Mouse (Mus musculus) left cerebral cortex, adult 8-10 months (tissue): ENCODE measurements at regions not wholly inside any gene's neighbourhood (a gene's known extent, or its start where the extent isn't known, plus 50 kb on each side); places are given as distances from the start of the nearest gene placed in this dataset.
A peak's percentile ranks its signal among the peaks of the same experiment; 100 is the strongest.

Experiments
- DNase-seq, 2 experiments: peaks; one replicate each; pipeline ENCODE4 v3.0.0; 2022; ENCODE audit warnings: low spot score in 2 of 2

DNA sequence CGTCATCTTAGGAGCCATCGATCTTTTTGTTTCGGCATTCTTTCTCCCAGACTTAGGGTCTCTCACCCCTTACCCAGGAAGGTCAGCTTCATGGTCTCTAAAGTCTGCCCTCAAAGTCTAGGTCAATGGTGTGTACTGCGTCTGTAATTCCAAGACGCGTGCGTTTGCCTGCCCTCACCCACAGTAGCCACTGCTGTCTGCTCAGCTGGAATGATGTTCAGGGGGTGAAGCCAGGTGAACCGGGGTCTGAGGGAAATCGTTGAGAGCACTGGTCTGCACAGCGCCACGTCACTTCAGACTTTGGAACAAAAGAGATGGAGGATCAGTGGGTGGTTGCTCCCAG is 244.2 kb downstream of the Ndfip2 start:
- no peak for DNase-seq

GRCm38 (mm10) chr14:105501792-105502632 is 243.6 kb downstream of the Ndfip2 start:
- DNase-seq = no peak

GRCm38 (mm10) chr14:105500966-105501741 is 242.8 kb downstream of the Ndfip2 start:
- no peak for DNase-seq

DNA sequence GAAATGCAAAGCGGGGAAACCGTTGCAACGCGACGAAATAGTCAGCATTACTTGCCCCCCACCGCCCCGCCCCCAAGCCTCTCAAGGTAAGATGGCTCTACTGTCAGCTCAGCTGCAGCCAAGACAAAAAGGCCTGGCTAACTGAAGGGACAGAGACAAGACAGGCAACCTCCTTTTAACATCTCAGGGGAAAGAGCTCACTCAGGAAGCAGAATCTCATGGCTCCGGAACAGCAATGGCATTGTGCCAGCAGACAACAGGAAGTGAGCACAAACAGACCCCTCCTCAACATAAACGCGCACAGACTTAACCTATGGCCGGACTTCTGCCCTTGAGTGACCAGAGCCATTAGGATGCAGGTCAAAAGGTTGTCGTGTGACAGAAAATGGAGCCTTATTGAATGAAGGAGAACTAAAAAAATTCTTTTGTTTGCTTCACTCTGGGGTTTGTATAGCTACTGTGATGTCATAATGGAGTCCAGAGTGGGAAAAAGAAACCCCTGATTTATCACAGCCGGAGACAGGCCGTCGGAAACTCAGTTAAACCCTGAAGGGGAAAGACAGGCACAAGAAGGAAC is 241.0 kb downstream of the Ndfip2 start:
- no peak for DNase-seq

GRCm38 (mm10) chr14:105498155-105498906 is 240.0 kb downstream of the Ndfip2 start:
- peak in 1 of 2 experiments; percentile 52 for DNase-seq

DNA sequence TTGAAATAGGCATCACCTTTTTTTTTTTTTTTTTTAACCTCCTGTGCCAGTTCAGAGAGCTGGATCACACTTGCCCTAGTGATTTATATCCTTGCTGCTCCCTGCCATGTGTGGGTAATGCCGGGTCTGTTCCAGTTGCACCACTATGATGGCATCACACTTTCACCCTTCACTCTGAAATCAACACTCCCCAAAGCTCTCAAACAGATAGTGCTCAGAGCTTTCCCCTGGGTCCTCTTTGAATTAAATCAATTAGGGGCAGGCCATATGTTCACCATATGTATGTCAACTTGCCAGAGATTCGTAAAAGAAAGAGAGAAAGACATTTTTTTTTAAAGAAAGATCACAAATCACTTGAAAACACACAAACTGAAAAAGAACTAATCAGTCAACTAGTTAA is 236.8 kb downstream of the Ndfip2 start:
- no peak for DNase-seq

- no peak for DNase-seq
Observed at GRCm38 (mm10) chr14:105494415-105494814, 236.0 kb downstream of the Ndfip2 start.

DNA sequence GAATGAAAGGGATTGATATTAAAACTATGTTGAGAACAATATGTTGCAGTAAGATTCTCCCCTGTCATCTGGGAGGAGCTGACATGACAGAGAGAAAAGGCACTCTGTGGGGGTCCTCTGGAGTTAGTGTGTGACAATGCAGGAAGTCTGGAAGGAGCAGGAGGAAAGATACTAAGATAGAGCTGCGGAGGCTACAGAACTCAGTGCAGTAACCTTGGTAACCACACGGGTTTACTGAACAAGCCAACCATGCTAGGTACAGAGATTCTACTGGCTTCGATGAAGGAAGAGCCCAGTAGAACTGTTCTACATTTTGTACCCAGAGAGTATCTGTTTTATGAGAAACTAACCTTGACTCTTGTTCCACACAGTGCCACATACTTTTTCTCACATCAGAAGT is 231.8 kb downstream of the Ndfip2 start:
- DNase-seq = no peak

- DNase-seq = peak; percentile 42 to 47
Observed at GRCm38 (mm10) chr14:105483352-105484083, 225.1 kb downstream of the Ndfip2 start.

DNA sequence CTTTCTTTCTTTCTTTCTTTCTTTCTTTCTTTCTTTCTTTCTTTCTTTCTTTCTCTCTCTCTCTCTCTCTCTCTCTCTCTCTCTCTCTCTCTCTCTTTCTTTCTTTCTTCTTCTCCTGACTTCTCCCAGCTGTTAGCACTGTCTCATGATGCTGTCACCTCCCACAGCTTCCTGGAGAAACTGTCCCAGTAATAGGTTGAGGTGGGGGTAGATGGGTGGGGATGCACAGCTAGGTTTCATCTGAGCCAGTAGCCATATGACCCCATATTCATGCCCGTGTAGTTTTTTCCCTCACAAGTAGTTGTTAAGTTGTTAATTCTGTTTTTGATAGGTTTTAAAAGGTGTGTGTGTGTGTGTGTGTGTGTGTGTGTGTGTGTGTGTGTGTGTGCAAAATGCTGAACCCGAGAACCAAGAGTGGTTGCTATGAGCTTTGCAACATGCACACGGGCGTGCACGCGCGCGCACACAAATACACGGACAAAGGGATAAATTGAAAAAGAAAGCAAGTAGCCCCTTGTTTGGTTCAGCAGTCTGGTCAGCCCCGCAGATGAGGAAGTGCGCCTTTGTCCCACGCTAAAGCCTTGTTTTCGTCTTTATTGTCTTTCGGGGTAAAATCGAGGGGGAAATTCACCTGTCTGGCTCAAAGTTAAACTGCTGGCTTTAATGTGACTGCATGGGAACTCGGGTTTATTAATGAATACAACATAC is 224.4 kb downstream of the Ndfip2 start:
- peak in 1 of 2 experiments; percentile 16 for DNase-seq

- no peak for DNase-seq
Observed at GRCm38 (mm10) chr14:105480048-105480447, 221.7 kb downstream of the Ndfip2 start.

- peak in 1 of 2 experiments; percentile 39 for DNase-seq
Observed at GRCm38 (mm10) chr14:105474991-105475553, 216.7 kb downstream of the Ndfip2 start.

DNA sequence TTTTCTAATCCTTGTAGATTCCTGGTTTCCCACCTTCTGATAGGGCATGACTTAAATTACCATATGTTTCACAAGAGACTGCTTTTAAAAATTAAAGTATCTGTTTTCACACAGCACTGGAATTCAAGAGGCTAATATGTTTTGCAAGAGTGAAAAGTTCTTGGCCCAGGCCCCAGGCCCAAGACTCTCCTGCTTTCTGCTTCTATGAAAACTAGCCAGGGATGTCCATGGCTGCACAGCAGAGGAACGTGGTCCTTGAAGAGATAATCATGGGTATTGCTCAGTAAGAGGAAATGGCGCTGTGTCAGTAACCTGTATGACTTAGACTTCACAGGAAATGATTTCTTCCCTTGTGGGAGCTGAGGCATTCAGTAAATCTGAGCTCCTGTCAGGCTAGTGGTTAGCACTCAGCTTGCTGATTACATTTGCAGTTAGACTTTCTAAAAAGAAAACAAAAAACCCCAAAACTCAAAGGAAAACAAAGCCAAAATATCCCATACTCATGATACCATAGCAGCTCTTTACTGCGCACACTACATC is 190.6 kb downstream of the Ndfip2 start:
- no peak for DNase-seq

- DNase-seq = no peak
Observed at GRCm38 (mm10) chr14:105447088-105447487, 188.7 kb downstream of the Ndfip2 start.

DNA sequence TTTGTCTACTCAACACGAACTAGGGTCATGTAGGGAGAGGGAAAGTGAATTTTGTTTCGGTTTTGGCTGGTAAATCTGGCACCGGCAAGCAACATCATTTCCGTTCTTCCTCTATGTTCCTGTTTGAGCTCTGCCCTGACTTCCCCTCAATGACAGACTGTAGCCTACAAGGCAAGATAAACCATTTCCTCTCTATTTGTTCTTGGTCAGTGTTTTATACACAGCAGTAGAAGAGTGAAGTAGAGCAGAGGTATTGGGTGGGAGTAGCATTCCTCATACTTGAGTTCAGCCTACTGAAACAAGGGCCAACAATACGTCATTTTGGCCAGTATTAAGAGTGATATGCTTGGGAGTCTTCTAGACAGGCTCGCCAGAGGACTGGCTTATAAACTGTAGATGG is 177.0 kb downstream of the Ndfip2 start:
- no peak for DNase-seq

GRCm38 (mm10) chr14:105433456-105433855 is 175.1 kb downstream of the Ndfip2 start:
- DNase-seq = no peak

GRCm38 (mm10) chr14:105432670-105433069 is 174.3 kb downstream of the Ndfip2 start:
- DNase-seq = no peak

GRCm38 (mm10) chr14:105431584-105431983 is 173.2 kb downstream of the Ndfip2 start:
- DNase-seq = no peak

- no peak for DNase-seq
Observed at GRCm38 (mm10) chr14:105429664-105430257, 171.4 kb downstream of the Ndfip2 start.
